Mouse (Mus musculus) gastrocnemius, postnatal 25 days (tissue): ENCODE results near the gene Fgd5. TPM values are rescaled to one million over a fixed set of nuclear protein-coding genes. Genes with fewer than 3 reads are reported as not detected.

Experiments
- DNase-seq: peaks from one replicate; pipeline ENCODE4 v3.0.0; 2022
- total RNA-seq, 2 experiments: library from RNA; stranded (reverse); gene quantifications; 1 replicate in 1 of 2; 2 replicates in 1 of 2; pipeline ENCODE4 v1.2.3; 2021

The Fgd5 gene
- total RNA-seq, 2 experiments from 2014 or later = 9.9 to 10.9 TPM

DNA sequence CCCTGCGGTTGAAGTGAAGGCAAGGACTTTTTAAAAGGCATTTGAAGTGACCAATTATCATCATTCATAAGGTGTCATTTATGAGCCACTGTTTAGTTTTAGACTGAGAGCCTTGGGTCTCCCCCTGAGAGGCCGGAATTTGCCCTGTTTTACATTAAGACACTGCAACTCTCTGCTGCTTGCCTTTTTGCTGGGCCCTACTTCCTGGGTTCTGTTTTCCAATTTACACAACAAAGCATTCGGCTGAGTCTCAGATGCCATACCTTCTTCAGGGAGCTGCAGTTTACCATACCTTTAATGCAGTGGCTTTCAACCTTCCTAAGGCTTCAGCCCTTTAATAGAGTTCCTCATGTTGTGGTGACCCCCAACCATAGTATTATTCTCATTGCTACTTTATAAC lies 26.1 kb downstream of the Fgd5 start:
- no peak for DNase-seq

- no peak for DNase-seq
Measured at GRCm38 (mm10) chr6:92010895-92011294, 32.2 kb downstream of the Fgd5 start.

DNA sequence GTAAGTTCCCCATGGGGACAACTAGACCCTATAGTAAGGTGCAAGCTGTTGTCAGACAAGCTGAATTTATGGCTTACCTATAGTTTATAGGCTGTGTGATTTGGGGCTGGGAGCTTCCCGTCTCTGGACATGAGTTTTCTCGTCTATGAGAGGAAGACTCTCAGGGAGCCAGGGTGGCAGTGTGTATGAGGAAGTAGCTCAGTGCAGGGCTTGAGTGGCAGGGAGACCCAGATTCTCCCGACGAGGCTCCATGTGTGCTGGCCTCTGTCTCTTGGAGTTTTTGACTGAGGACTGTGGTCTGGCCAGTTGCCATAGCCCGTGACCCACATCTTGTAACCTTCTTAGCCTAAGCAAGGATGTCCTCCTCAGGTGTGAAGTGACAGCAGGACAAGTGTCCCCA lies 33.7 kb downstream of the Fgd5 start:
- no peak for DNase-seq

GRCm38 (mm10) chr6:92013035-92013434 lies 34.4 kb downstream of the Fgd5 start:
- DNase-seq = no peak

DNA sequence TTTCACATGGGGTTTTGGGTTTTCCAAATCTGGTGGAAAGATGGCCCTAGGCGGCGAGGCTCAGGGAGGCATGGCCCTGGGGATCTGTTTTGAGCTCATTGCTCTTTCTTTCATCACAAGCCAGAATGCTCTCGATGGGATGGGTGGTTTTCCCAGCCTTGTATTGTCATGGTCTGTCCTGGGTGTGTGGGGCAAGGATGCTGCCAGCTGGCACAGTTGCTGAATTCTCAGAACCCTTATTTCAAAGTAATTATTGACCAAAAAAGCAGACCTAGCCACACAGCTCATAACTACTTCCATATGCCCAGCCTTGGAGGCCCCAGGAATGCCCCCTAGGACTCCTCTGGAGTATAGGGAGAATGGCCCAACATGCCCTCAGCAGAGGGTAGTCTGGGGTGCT lies 34.9 kb downstream of the Fgd5 start:
- no peak for DNase-seq

- DNase-seq = peak; percentile 75
Measured at GRCm38 (mm10) chr6:92014936-92015335, 36.3 kb downstream of the Fgd5 start.

GRCm38 (mm10) chr6:92015848-92016247 lies 37.2 kb downstream of the Fgd5 start:
- no peak for DNase-seq

DNA sequence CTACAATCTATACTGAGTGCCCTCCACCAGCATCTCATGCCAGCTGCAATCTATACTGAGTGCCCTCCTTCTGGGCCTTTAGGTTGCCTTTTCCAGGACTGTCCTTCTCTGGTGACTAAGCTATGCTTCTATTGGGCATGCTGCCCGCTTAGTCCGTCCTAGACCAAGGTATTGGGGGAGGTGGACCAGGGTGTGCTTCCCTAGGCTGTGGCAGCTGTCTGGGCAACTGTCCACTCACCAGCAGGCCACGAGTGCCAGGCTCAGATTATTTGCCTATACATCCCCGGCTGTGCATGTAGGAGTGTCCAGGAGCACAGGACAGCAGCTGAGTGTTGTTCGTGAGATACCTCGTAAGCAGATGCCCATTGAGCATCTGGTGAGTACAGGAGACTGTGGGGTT lies 38.1 kb downstream of the Fgd5 start:
- no peak for DNase-seq

- no peak for DNase-seq
Measured at GRCm38 (mm10) chr6:92018421-92018820, 39.7 kb downstream of the Fgd5 start.

DNA sequence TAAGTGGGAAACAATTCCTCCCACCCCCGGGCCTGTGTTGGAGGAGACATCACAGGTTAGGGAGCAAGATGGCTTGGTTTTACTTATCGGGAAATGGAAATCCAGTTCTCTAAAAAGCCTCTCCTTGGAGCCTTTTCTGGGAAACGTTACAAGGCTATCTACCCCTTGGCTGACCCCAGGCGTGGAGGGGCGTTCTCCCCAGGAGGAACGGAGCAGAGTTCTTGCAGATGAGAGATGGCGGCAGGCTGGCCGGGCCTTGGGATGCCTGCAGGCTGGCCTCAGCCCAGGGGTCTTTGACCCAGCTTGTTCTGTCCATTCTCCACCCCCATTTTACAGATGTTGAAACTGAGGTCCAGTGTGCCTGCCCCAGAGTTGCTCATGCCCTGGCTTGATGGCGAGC lies 42.4 kb downstream of the Fgd5 start:
- peak; percentile 56 for DNase-seq

DNA sequence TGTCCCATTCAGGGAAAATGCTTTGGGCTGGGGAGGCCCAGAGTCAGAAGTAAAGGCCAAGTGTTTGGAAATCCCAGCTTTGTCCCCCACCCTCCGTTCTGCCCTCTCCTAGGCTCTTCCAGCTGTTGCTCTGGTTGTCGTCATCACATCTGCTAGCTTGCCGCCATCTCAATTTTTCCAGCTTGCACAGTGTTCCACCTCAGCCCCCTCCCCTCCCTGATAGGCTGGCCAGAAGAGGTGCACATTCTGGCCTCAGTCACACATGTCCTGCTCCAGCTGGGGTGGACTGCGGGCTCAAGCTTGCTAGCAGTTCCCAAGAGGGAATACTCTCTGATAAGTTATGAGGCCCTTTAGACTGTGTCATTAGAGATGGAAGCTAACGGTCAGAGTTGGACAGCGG lies 42.8 kb downstream of the Fgd5 start:
- DNase-seq = peak; percentile 75

GRCm38 (mm10) chr6:92025252-92025651 lies 46.6 kb downstream of the Fgd5 start:
- DNase-seq = no peak

DNA sequence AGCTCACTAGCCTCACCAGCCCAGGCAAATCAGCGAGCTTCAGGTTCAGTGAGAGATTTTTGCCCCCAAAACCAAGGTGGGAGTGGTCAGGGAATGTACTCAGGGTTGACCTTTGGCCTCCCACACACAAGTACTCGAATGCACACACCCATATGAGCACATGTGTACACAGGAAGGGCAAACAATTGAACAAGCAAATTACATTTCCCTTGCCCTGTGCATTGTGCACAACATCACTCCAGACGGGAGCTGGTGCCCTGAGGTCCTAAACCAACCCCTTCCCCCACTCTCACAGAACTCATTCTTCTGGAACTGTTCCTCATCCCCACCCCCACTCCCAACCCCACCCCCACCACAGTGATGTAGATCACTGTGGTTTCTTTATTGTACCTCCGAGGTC lies 48.7 kb downstream of the Fgd5 start:
- no peak for DNase-seq

- no peak for DNase-seq
Measured at GRCm38 (mm10) chr6:92030646-92031045, 52.0 kb downstream of the Fgd5 start.

DNA sequence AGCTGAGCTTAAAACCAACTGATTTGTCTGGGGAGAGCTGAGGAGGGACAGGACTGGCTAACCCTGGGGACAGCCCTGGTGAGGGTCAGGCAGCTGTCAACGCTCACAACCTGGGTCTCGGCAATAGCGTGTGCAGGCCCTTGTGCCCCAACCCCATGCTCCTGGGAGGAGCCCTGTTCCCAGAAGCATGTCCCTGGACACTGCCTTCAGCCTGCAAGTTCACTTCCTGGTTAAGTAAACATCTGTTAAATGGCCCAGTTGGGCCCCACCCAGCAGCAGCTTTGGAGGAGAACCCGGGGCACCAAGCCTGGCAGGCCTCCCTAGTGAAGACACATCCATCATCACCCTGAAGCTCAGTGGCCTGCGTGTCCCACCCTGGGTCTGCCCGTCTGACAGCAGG lies 56.0 kb downstream of the Fgd5 start:
- DNase-seq = peak; percentile 53

- no peak for DNase-seq
Measured at GRCm38 (mm10) chr6:92036372-92036771, 57.7 kb downstream of the Fgd5 start.

- DNase-seq = no peak
Measured at GRCm38 (mm10) chr6:92038158-92038557, 59.5 kb downstream of the Fgd5 start.

- DNase-seq = no peak
Measured at GRCm38 (mm10) chr6:92041271-92041670, 62.6 kb downstream of the Fgd5 start.

GRCm38 (mm10) chr6:92042055-92042454 lies 63.4 kb downstream of the Fgd5 start:
- DNase-seq = no peak

DNA sequence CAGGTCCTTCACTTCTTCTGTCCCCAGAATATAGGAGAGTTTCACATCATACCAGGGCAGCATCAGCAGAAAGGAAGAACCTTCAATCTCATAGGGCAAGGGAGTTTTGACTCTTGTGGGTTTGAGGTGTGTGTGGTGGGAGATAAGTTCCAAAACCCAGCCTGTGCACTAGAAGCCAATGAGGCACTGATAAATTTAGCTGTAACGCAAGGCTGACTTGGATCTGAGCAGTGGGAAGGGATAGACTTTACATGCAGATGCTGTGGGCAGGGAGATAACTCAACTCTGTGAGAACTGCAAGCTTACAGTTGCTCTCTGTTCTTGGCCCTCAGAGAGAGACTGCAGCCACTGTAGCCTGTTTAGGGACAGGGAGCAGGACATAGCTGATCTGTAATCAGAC lies 64.2 kb downstream of the Fgd5 start:
- no peak for DNase-seq

GRCm38 (mm10) chr6:92057768-92058167 lies 79.1 kb downstream of the Fgd5 start:
- no peak for DNase-seq

- DNase-seq = peak; percentile 30
Measured at GRCm38 (mm10) chr6:92061725-92062124, 83.0 kb downstream of the Fgd5 start.

DNA sequence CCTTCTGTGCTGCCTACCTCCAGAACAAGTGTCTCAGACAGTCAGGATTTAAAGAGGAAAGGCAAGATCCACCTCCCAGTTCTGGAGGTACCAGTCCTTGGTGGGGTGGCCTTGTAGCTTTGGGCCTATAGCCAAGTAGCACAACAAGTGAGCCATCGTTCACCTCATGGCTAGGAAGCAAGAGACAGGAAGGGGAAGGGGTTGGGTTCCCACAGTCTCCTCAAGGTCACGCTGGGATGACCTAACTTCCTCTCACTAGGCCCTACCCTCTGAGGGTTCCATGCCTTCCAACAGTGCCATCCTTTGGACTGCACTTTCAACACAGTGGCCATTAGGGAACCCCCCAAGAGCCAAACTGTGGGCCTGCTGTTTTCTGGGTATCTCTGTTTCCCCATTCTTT lies 84.8 kb downstream of the Fgd5 start:
- DNase-seq = no peak

- DNase-seq = no peak
Measured at GRCm38 (mm10) chr6:92064101-92064500, 85.4 kb downstream of the Fgd5 start.

- DNase-seq = no peak
Measured at GRCm38 (mm10) chr6:92065721-92066496, 87.2 kb downstream of the Fgd5 start.
